ENCODE assay signal across 7 mouse cellular contexts in the genomic region with DNA sequence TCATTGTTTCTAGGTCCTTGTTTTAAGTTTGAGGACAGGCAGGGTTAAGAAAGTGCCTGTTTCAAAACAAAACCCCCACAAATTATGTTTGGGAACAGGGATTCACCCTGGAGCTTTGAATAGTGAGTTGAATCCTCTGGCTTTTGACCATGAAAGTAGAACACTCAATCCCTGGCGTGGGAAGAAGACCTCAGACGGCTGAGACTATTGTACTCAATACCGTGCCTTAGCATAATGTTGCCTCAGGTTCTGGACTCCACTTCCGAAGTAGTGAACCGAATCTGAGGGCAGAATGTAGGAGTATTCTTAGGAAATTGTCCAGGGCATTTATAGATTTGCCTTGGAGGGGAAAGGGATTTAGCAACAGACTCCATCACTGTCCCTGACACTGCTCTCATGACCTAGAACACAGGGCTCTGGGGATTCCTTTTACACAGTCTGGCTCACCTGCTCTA. TPM values are rescaled to one million over a fixed set of nuclear protein-coding genes. Genes with fewer than 3 reads are reported as not detected.
DNase-seq lines count a peak whose midpoint lies in the region; ATAC-seq and TF ChIP-seq lines count a peak whose summit lies in the region.

No protein-coding gene starts in this region.

- H3K27me3 ChIP-seq in lung, embryonic 14.5 days (ENCODE audit: insufficient read depth, low read length) = no peaks in the 10 kb centered on the region
- no peaks in the 10 kb centered on the region for H3K27me3 ChIP-seq in forebrain, embryonic 12.5 days
- no peaks in the 10 kb centered on the region for H3K27me3 ChIP-seq in limb, embryonic 10.5 days (ENCODE audit: low read depth, poor library complexity, severe bottlenecking)
- no peaks in the 10 kb centered on the region for H3K27me3 ChIP-seq in neural tube, embryonic 15.5 days (replicated peaks)

- no peaks in the 10 kb centered on the region for H3K9me3 ChIP-seq in lung, embryonic 14.5 days (ENCODE audit: low read depth, low read length)
- no peaks in the 10 kb centered on the region for H3K9me3 ChIP-seq in forebrain, embryonic 12.5 days
- no peaks in the 10 kb centered on the region for H3K9me3 ChIP-seq in limb, embryonic 10.5 days (replicated peaks)
- no peaks in the 10 kb centered on the region for H3K9me3 ChIP-seq in neural tube, embryonic 15.5 days (replicated peaks)

- ATAC-seq in lung, embryonic 14.5 days (ENCODE audit: insufficient read depth) = no peak
- ATAC-seq in forebrain, embryonic 12.5 days (ENCODE audit: low FRiP score) = peak; percentile 4; the same call in 1 of the 2 replicates
- ATAC-seq in neural tube, embryonic 15.5 days (ENCODE audit: low FRiP score) = peak; percentile 6; the same call in 1 of the 2 replicates

- WGBS in lung, embryonic 14.5 days = 32% methylated on average over 5 of the region's 5 CpGs
- 36% methylated on average over 5 of the region's 5 CpGs for WGBS in forebrain, embryonic 12.5 days
- 39% methylated on average over 5 of the region's 5 CpGs for WGBS in limb, embryonic 10.5 days
- 36% methylated on average over 5 of the region's 5 CpGs for WGBS in neural tube, embryonic 15.5 days

- peak; percentile 6 for DNase-seq in lung, embryonic 14.5 days
- DNase-seq in lung, postnatal 36 days = no peak
- DNase-seq in limb, embryonic 10.5 days (ENCODE audit: low spot score) = no peak
- no peak for DNase-seq in urinary bladder, postnatal 14 days (ENCODE audit: low spot score)
- DNase-seq in cerebellum, postnatal 25 days = no peak

- no peak for TF ChIP-seq CTCF in lung, embryonic 14.5 days (IDR thresholded peaks at IDR 0.05; ENCODE audit: low read depth)

- no peaks in the 10 kb centered on the region for H3K36me3 ChIP-seq in lung, embryonic 14.5 days (ENCODE audit: insufficient read depth)
- H3K36me3 ChIP-seq in forebrain, embryonic 12.5 days (replicated peaks) = no peaks in the 10 kb centered on the region
- H3K36me3 ChIP-seq in limb, embryonic 10.5 days = peaks cover 5% of the 10 kb centered on the region
- H3K36me3 ChIP-seq in neural tube, embryonic 15.5 days = peaks cover 3% of the 10 kb centered on the region; the same call in 1 of the 2 replicates

- peak overlapping the region; percentile 36; the same call in 1 of the 2 replicates for H3K27ac ChIP-seq in lung, embryonic 14.5 days (ENCODE audit: low read depth)
- no peak overlapping the region for H3K27ac ChIP-seq in forebrain, embryonic 12.5 days
- H3K27ac ChIP-seq in limb, embryonic 10.5 days = peak overlapping the region; percentile 95; the same call in 1 of the 2 replicates
- no peak overlapping the region for H3K27ac ChIP-seq in neural tube, embryonic 15.5 days (replicated peaks)

- peak overlapping the region; percentile 88 for H3K4me2 ChIP-seq in lung, embryonic 14.5 days
- H3K4me2 ChIP-seq in forebrain, embryonic 12.5 days = peak overlapping the region; percentile 84
- H3K4me2 ChIP-seq in neural tube, embryonic 15.5 days = peak overlapping the region; percentile 79

- H3K4me1 ChIP-seq in lung, embryonic 14.5 days (ENCODE audit: insufficient read depth) = peaks cover 29% of the 10 kb centered on the region
- H3K4me1 ChIP-seq in forebrain, embryonic 12.5 days = peaks cover 22% of the 10 kb centered on the region
- H3K4me1 ChIP-seq in limb, embryonic 10.5 days = peaks cover 45% of the 10 kb centered on the region
- peaks cover 24% of the 10 kb centered on the region for H3K4me1 ChIP-seq in neural tube, embryonic 15.5 days

- peak overlapping the region; percentile 78; the same call in 1 of the 2 replicates for H3K9ac ChIP-seq in lung, embryonic 14.5 days
- peak overlapping the region; percentile 86; the same call in 1 of the 2 replicates for H3K9ac ChIP-seq in forebrain, embryonic 12.5 days
- H3K9ac ChIP-seq in neural tube, embryonic 15.5 days (replicated peaks) = peak overlapping the region; percentile 89

- peak overlapping the region; percentile 79 for H3K4me3 ChIP-seq in lung, embryonic 14.5 days (ENCODE audit: low read depth, low read length)
- H3K4me3 ChIP-seq in forebrain, embryonic 12.5 days (replicated peaks) = peak overlapping the region; percentile 82
- H3K4me3 ChIP-seq in limb, embryonic 10.5 days = peak overlapping the region; percentile 85
- H3K4me3 ChIP-seq in neural tube, embryonic 15.5 days (replicated peaks) = peak overlapping the region; percentile 93

RNA-seq across cellular contexts. Expression of gene Tmem110, which starts 0.3 kb away (rescaled TPM):
- polyA plus RNA-seq in lung, embryonic 14.5 days (2014; fragmentation: Nextera tagmentation; extraction: Ambion mirVana) = 32.2 and 33.7 TPM in 2 replicates
- polyA plus RNA-seq in forebrain, embryonic 12.5 days (2016; fragmentation: Nextera tagmentation; extraction: Ambion mirVana) = 22.6 and 25.1 TPM in 2 replicates
- 32.0 and 37.6 TPM in 2 replicates for polyA plus RNA-seq in limb, embryonic 10.5 days (2016; fragmentation: Nextera tagmentation; extraction: Ambion mirVana)
- polyA plus RNA-seq in neural tube, embryonic 15.5 days (2015; fragmentation: Nextera tagmentation; extraction: Ambion mirVana) = 23.0 and 25.2 TPM in 2 replicates

RNA-seq across cellular contexts. Expression of gene Mustn1, which starts 54.0 kb away (rescaled TPM):
- 3.8 and 5.1 TPM in 2 replicates for polyA plus RNA-seq in lung, embryonic 14.5 days (2014; fragmentation: Nextera tagmentation; extraction: Ambion mirVana)
- polyA plus RNA-seq in forebrain, embryonic 12.5 days (2016; fragmentation: Nextera tagmentation; extraction: Ambion mirVana) = 0.15 and 0.47 TPM in 2 replicates
- polyA plus RNA-seq in limb, embryonic 10.5 days (2016; fragmentation: Nextera tagmentation; extraction: Ambion mirVana) = 0.28 and 0.30 TPM in 2 replicates
- 3.0 TPM in 2 replicates for polyA plus RNA-seq in neural tube, embryonic 15.5 days (2015; fragmentation: Nextera tagmentation; extraction: Ambion mirVana)

Comparison
In these comparisons a context has a peak if more than half of its experiments do, and no peak if none do; other contexts are left out.
1. H3K27ac ChIP-seq: peak in lung, embryonic 14.5 days (single experiment) and limb, embryonic 10.5 days (single experiment); none in forebrain, embryonic 12.5 days (single experiment) and neural tube, embryonic 15.5 days (single experiment).
2. Peak in every context shown above with its lines, with median percentiles within 50 percentile points of each other: H3K4me2 ChIP-seq, H3K4me3 ChIP-seq and H3K9ac ChIP-seq.